Mouse (Mus musculus): ENCODE data around the gene Spc24. TPM values are rescaled to one million over a fixed set of nuclear protein-coding genes. Genes with fewer than 3 reads are reported as not detected.

Spc24 gene
- total and polyA plus RNA-seq, 3 experiments: 5.1 to 6.8 (median 6.0) TPM

DNA sequence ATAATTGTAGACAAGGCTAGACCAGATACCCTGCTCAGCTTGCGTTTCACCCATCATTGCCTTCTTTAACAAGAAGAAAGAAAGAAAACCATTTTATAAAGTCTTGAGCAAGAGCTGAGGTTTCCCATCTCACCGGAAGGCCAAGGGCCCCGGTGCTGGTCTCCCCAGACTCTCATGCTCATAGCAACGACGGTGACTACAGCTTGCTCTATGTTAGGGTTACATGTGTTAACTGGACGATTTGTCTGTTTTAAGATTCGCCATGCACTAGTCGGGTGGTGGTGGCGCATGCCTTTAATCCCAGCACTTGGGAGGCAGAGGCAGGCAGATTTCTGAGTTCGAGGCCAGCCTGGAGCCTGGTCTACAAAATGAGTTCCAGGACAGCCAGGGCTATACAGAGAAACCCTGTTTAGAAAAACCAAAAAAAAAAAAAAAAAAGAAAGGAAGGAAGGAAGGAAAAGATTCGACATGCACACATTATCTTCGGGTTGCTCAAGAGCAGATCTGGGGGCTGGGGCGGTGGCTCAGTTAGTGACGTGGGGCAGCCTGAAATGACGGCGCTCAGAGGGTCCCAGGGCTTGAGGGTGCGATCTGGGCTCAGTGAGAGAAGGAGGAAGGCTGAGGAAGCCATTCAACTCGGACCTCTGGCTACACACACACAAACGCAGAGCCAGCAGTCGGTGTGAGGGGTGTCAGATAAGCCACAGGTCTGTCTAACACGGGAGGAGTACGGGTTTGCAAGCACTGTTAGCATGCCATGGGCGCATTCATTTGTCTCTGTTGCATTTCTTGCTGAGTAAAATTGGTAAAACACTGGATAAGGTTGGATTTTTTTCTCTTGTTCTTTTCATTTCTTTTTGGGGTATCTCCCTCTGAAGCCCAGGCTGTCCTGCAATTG, 34.6 kb downstream of the Spc24 start:
- Histone ChIP-seq H3K27me3 (ENCODE audit: control insufficient read depth, insufficient read depth, low read length) (no peaks in the 10 kb centered on the region), H3K79me2 (replicated peaks; ENCODE audit: control insufficient read depth, insufficient read depth, low read length) (no peaks in the 10 kb centered on the region), H3K4me1 (ENCODE audit: control insufficient read depth, insufficient read depth, low read length) (peaks cover 5% of the 10 kb centered on the region), H3K9ac (ENCODE audit: low read depth, low read length) (no peak overlapping the region), H3K4me3 (no peak overlapping the region), H3K27ac (no peak overlapping the region), H3K36me3 (ENCODE audit: control insufficient read depth, insufficient read depth, low read length) (no peaks in the 10 kb centered on the region)
- WGBS: 64% methylated on average over 23 of the region's 23 CpGs
- intact Hi-C loops (cut with DNase I): no loop called here
- no peak for TF ChIP-seq POLR2A (IDR thresholded peaks at IDR 0.05; ENCODE audit: insufficient read depth, low read depth, low read length)
- TF ChIP-seq EP300 (IDR thresholded peaks at IDR 0.05; ENCODE audit: insufficient read depth, low read depth, low read length): no peak
- TF ChIP-seq CTCF (IDR thresholded peaks at IDR 0.05): no peak
- no peak for DNase-seq

DNA sequence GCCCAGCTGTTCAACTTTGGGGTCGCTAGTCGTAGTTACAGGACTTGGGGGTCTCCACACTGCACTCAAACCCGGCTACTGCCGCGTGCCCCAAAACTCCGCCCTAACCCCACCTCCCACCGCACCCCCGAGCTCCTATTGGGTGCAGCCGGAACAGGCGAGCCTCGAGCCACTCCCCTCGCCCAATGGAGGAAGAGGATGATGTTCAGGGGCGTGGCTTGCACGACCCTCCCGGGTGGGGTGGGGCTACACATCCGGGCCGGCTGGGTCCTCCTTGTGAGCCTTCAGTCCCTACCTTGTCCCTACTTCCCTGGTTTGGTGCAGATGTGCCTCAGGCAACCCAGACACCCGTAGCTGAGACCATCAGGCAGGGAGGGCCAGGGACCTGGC, 36.0 kb downstream of the Spc24 start:
- Histone ChIP-seq H3K27me3 (ENCODE audit: control insufficient read depth, insufficient read depth, low read length) (no peaks in the 10 kb centered on the region), H3K4me3 (peak overlapping the region; percentile 67), H3K79me2 (replicated peaks; ENCODE audit: control insufficient read depth, insufficient read depth, low read length) (no peaks in the 10 kb centered on the region), H3K36me3 (ENCODE audit: control insufficient read depth, insufficient read depth, low read length) (no peaks in the 10 kb centered on the region), H3K4me1 (ENCODE audit: control insufficient read depth, insufficient read depth, low read length) (peaks cover 3% of the 10 kb centered on the region), H3K9ac (ENCODE audit: low read depth, low read length) (peak overlapping the region; percentile 65), H3K27ac (peak overlapping the region; percentile 74)
- intact Hi-C loops (cut with DNase I): no loop called here
- DNase-seq: peak; percentile 88 to 91
- WGBS: 2% methylated on average over 18 of the region's 18 CpGs
- TF ChIP-seq CTCF (IDR thresholded peaks at IDR 0.05): no peak
- no peak for TF ChIP-seq EP300 (IDR thresholded peaks at IDR 0.05; ENCODE audit: insufficient read depth, low read depth, low read length)
- peak; percentile 45; the same call in 1 of the 2 replicates for TF ChIP-seq POLR2A (IDR thresholded peaks at IDR 0.05; ENCODE audit: insufficient read depth, low read depth, low read length)

DNA sequence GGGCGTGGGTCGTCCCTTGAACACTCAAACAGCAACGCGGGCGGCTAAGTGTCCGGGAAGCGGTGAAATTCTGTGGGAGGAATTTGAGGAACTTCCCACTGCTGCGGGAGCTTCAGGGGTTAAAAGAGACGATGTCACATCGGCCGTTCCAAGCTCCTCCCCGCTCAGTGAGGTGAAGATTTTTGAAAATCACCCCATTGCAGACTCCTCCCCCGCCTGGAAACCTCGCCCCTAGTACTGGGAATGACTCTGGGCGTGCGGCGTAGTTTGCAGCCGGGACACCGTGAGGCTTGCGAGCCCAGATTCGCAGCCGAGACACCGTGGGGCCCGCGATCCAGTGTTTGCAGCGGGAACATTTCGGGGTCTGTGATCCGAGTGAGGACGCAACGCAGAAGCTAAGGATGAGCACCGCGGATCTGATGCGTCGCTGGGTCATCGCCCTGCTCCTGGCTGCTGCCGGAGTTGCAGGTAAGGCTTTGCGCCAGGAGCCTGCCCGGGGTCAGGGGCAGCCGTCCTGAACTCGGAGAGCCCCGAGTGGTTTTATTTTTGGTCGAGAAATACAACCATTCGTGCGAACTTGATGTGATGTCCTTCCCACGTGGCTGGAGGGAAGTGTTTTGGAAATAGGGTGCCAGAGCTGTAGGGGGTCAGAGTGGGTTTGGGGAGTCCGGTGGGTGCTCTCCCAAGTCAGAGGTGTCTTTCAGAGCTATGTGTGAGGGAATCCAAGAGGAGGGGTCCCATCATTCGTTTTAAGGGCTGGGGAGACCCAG, 36.5 kb downstream of the Spc24 start, which contains the start of gene Ldlr:
TSS of gene Ldlr (plus strand) at position 107 of the 770 bp plus-strand sequence.
- no peaks in the 10 kb centered on the region for H3K36me3 ChIP-seq (ENCODE audit: control insufficient read depth, insufficient read depth, low read length)
- TF ChIP-seq EP300 (IDR thresholded peaks at IDR 0.05; ENCODE audit: insufficient read depth, low read depth, low read length) (0 out of 2 replicates have a peak, but pooled peaks have one; percentile 32), POLR2A (IDR thresholded peaks at IDR 0.05; ENCODE audit: insufficient read depth, low read depth, low read length) (peak; percentile 57; the same call in 1 of the 2 replicates), CTCF (IDR thresholded peaks at IDR 0.05) (no peak)
- H3K27me3 ChIP-seq (ENCODE audit: control insufficient read depth, insufficient read depth, low read length): no peaks in the 10 kb centered on the region
- H3K27ac ChIP-seq: peak within 1 kb of the TSS; percentile 74
- H3K4me1 ChIP-seq (ENCODE audit: control insufficient read depth, insufficient read depth, low read length): peaks cover 3% of the 10 kb centered on the region
- intact Hi-C loops (cut with DNase I): loop anchor here (2.0 kb wide), 1 partner anchor 23 kb away; no protein-coding TSS in a partner anchor
- under 1% methylated on average over 47 of the region's 47 CpGs for WGBS
- H3K9ac ChIP-seq (ENCODE audit: low read depth, low read length): peak within 1 kb of the TSS; percentile 65
- no peaks in the 10 kb centered on the region for H3K79me2 ChIP-seq (replicated peaks; ENCODE audit: control insufficient read depth, insufficient read depth, low read length)
- peak within 1 kb of the TSS; percentile 67 for H3K4me3 ChIP-seq
- peak; percentile 83 to 86 for DNase-seq

DNA sequence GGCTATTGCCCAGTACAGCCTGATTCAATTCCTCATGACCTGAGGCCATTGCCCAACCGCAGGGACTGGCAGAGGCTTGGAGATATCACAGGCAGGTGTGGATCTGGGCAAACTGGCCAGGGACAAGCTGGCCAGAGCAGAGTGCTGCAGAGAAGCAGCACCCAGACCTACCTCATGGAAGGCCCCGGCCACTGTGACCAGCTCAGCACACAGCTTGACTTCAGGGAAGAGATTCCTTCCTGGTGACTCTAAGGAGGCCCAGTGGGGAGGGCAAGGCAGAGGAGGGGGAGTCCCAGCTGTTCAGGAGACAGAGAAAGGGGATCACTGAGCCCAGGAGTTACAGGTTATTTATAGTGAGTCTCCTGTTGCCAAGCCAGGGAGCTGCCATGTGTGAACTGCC, 39.1 kb downstream of the Spc24 start:
- 64% methylated on average over 2 of the region's 2 CpGs for WGBS
- DNase-seq: peak in 1 of 2 experiments; percentile 56
- Histone ChIP-seq H3K79me2 (replicated peaks; ENCODE audit: control insufficient read depth, insufficient read depth, low read length) (no peaks in the 10 kb centered on the region), H3K27ac (peak overlapping the region; percentile 45), H3K9ac (ENCODE audit: low read depth, low read length) (no peak overlapping the region), H3K4me3 (no peak overlapping the region), H3K36me3 (ENCODE audit: control insufficient read depth, insufficient read depth, low read length) (no peaks in the 10 kb centered on the region), H3K4me1 (ENCODE audit: control insufficient read depth, insufficient read depth, low read length) (peaks cover 3% of the 10 kb centered on the region), H3K27me3 (ENCODE audit: control insufficient read depth, insufficient read depth, low read length) (no peaks in the 10 kb centered on the region)
- TF ChIP-seq CTCF (IDR thresholded peaks at IDR 0.05) (no peak), EP300 (IDR thresholded peaks at IDR 0.05; ENCODE audit: insufficient read depth, low read depth, low read length) (peak; percentile 40; the same call in 1 of the 2 replicates)
- intact Hi-C loops (cut with DNase I): no loop called here

DNA sequence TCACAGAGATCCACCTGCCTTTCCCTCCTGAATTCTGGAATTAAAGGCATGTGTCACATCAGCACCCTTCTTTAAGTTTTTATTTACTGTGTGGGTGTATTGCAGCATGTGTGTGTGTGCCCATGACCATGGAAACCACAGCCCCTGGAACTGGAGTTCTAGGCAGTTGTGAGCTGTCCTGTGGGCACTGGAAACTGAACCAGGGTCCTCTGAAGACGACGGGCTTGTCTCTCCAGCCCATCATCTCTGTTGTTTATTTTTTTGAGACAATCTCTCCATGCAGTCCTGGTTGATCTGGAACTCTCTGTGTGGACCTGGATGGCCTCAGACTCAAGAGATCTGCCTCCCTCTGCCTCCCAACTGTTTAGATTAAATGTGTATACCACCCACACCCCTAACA, 43.1 kb downstream of the Spc24 start:
- TF ChIP-seq CTCF (IDR thresholded peaks at IDR 0.05) (no peak), EP300 (IDR thresholded peaks at IDR 0.05; ENCODE audit: insufficient read depth, low read depth, low read length) (no peak), POLR2A (IDR thresholded peaks at IDR 0.05; ENCODE audit: insufficient read depth, low read depth, low read length) (no peak)
- H3K4me1 ChIP-seq (ENCODE audit: control insufficient read depth, insufficient read depth, low read length): no peaks in the 10 kb centered on the region; the same call in 1 of the 2 replicates
- H3K4me3 ChIP-seq: no peak overlapping the region
- intact Hi-C loops (cut with DNase I): no loop called here
- H3K79me2 ChIP-seq (replicated peaks; ENCODE audit: control insufficient read depth, insufficient read depth, low read length): no peaks in the 10 kb centered on the region
- WGBS: 57% methylated on average over 2 of the region's 2 CpGs
- H3K36me3 ChIP-seq (ENCODE audit: control insufficient read depth, insufficient read depth, low read length): no peaks in the 10 kb centered on the region
- no peaks in the 10 kb centered on the region for H3K27me3 ChIP-seq (ENCODE audit: control insufficient read depth, insufficient read depth, low read length)
- no peak overlapping the region for H3K27ac ChIP-seq
- no peak overlapping the region for H3K9ac ChIP-seq (ENCODE audit: low read depth, low read length)
- no peak for DNase-seq

All from heart, adult 2 months (tissue).